Mouse (Mus musculus): ENCODE data around the gene Phf10.
"Not testable (repeated sequence)": the region's sequence is repeated elsewhere in the genome, so short reads cannot be mapped to it uniquely, and the experiment has no call there.

Phf10 gene

GRCm38 (mm10) chr17:14943009-14943728 is 17.9 kb downstream of the Phf10 start, which contains the start of the genes Wdr27 and 1600012H06Rik:
Gene Wdr27, minus strand, starts transcription at chr17:14943158.
Gene 1600012H06Rik, plus strand, starts transcription at chr17:14943184.
- peak; percentile 96 to 98 for DNase-seq (ENCODE audit: low spot score in 2 of 2)

GRCm38 (mm10) chr17:14942181-14942580 is 18.9 kb downstream of the Phf10 start:
- not testable (repeated sequence) for DNase-seq (ENCODE audit: low spot score in 2 of 2)

GRCm38 (mm10) chr17:14935841-14936605 is 25.1 kb downstream of the Phf10 start:
- no peak for DNase-seq (ENCODE audit: low spot score in 2 of 2)

GRCm38 (mm10) chr17:14935280-14935679 is 25.8 kb downstream of the Phf10 start:
- DNase-seq (ENCODE audit: low spot score in 2 of 2) = not testable (repeated sequence)

GRCm38 (mm10) chr17:14931469-14931868 is 29.6 kb downstream of the Phf10 start:
- DNase-seq (ENCODE audit: low spot score in 2 of 2) = no peak

GRCm38 (mm10) chr17:14930697-14931096 is 30.4 kb downstream of the Phf10 start:
- no peak for DNase-seq (ENCODE audit: low spot score in 2 of 2)

GRCm38 (mm10) chr17:14928631-14929030 is 32.4 kb downstream of the Phf10 start:
- DNase-seq (ENCODE audit: low spot score in 2 of 2) = no peak

- DNase-seq (ENCODE audit: low spot score in 2 of 2) = no peak
Observed at GRCm38 (mm10) chr17:14927644-14928218, 33.3 kb downstream of the Phf10 start.

GRCm38 (mm10) chr17:14921582-14921981 is 39.5 kb downstream of the Phf10 start:
- no peak for DNase-seq (ENCODE audit: low spot score in 2 of 2)

- no peak for DNase-seq (ENCODE audit: low spot score in 2 of 2)
Observed at GRCm38 (mm10) chr17:14917866-14918265, 43.2 kb downstream of the Phf10 start.

GRCm38 (mm10) chr17:14914401-14914800 is 46.7 kb downstream of the Phf10 start:
- no peak for DNase-seq (ENCODE audit: low spot score in 2 of 2)

- DNase-seq (ENCODE audit: low spot score in 2 of 2) = no peak
Observed at GRCm38 (mm10) chr17:14912981-14913380, 48.1 kb downstream of the Phf10 start.

GRCm38 (mm10) chr17:14912420-14912819 is 48.7 kb downstream of the Phf10 start:
- no peak for DNase-seq (ENCODE audit: low spot score in 2 of 2)

- DNase-seq (ENCODE audit: low spot score in 2 of 2) = no peak
Observed at GRCm38 (mm10) chr17:14910771-14911170, 50.3 kb downstream of the Phf10 start.

GRCm38 (mm10) chr17:14909331-14909730 is 51.7 kb downstream of the Phf10 start:
- DNase-seq (ENCODE audit: low spot score in 2 of 2) = no peak

GRCm38 (mm10) chr17:14907136-14907535 is 53.9 kb downstream of the Phf10 start:
- DNase-seq (ENCODE audit: low spot score in 2 of 2) = no peak

- DNase-seq (ENCODE audit: low spot score in 2 of 2) = no peak
Observed at GRCm38 (mm10) chr17:14906611-14907010, 54.5 kb downstream of the Phf10 start.

GRCm38 (mm10) chr17:14904637-14905265 is 56.3 kb downstream of the Phf10 start:
- DNase-seq (ENCODE audit: low spot score in 2 of 2) = peak; percentile 20 to 71

- no peak for DNase-seq (ENCODE audit: low spot score in 2 of 2)
Observed at GRCm38 (mm10) chr17:14904206-14904605, 56.9 kb downstream of the Phf10 start.

- no peak for DNase-seq (ENCODE audit: low spot score in 2 of 2)
Observed at GRCm38 (mm10) chr17:14903212-14903611, 57.9 kb downstream of the Phf10 start.

GRCm38 (mm10) chr17:14898972-14899371 is 62.1 kb downstream of the Phf10 start:
- DNase-seq (ENCODE audit: low spot score in 2 of 2) = no peak

GRCm38 (mm10) chr17:14895058-14895457 is 66.0 kb downstream of the Phf10 start:
- not testable (repeated sequence) for DNase-seq (ENCODE audit: low spot score in 2 of 2)

Data from frontal cortex, postnatal 10 days (tissue).